Mouse (Mus musculus): Measurements from ENCODE around the gene Sbk1. TPM values are rescaled to one million over a fixed set of nuclear protein-coding genes. Genes with fewer than 3 reads are reported as not detected.
"Not testable (repeated sequence)": the region's sequence is repeated elsewhere in the genome, so short reads cannot be mapped to it uniquely, and the experiment has no call there.

Sbk1 gene
- total RNA-seq, 2 experiments from 2014 or later, result 94.8 to 95.4 TPM

DNA sequence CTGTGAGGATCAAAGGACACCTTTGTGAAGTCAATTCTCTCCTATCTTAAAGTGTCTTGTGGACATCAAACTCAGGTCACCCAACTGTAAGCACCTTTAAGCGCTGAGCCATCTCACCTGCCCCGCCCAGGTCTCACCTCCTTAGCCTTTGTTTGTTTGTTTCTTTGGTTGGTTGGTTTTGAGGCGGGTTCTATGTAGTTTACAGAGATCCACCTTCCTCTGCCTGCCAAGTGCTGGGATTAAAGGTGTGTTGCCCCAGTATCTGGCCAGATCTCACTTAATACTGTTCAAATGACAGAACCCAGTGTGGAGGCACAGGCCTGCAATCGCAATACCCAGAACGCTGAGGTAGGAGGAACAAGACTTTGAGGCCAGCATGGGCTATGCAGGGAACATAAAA, 11.6 kb downstream of the Sbk1 start:
- DNase-seq (ENCODE audit: low spot score in 2 of 2), result no peak
- intact Hi-C loops (cut with DNase I), result no loop called here

DNA sequence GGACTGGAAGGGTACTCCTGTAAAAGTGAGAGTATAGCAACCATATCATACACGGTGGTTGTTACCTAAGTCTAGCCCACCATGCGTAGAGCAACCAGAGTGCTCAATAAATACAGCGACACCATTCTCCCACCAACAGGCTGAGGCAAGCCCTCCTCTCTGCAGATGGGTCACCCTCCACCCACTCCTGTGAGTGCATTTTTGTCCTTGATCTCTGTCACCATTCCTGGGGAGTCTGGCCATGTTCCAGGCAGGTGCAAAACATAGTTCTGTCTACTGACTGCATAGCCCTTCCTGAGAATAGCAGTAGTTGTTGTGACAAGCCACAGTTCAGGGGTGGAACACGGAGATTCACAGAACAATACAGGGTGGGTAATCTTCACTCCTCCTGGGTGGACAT, 12.0 kb downstream of the Sbk1 start:
- DNase-seq (ENCODE audit: low spot score in 2 of 2), result no peak
- intact Hi-C loops (cut with DNase I), result no loop called here

- peak; percentile 63 to 80 for DNase-seq (ENCODE audit: low spot score in 2 of 2)
- intact Hi-C loops (cut with DNase I), result no loop called here
Measured at GRCm38 (mm10) chr7:126284865-126285264, 12.4 kb downstream of the Sbk1 start.

- intact Hi-C loops (cut with DNase I), result no loop called here
- peak; percentile 87 to 96 for DNase-seq (ENCODE audit: low spot score in 2 of 2)
Measured at GRCm38 (mm10) chr7:126285293-126286211, 13.1 kb downstream of the Sbk1 start.

DNA sequence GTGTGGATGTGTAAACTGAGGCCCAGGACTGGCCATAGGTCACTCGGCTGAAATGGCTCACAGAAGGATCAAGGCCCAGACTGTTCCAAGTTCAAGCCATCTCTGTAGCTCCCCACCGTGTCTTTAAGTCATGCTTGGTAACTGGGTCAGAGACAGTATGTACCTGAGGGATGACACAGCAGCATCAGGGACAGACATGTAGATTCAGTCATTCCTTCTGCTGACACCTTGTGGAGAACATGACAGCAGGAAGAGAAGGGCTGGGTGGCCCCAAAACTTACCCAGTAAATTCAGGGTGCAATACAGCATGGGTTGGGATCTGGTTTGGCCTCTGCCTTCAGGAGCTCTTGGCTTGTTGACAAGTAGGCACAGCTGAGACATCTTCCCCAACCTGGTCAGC, 13.9 kb downstream of the Sbk1 start:
- DNase-seq (ENCODE audit: low spot score in 2 of 2), result no peak
- intact Hi-C loops (cut with DNase I), result no loop called here

- DNase-seq (ENCODE audit: low spot score in 2 of 2), result peak; percentile 65 to 73
- intact Hi-C loops (cut with DNase I), result no loop called here
Measured at GRCm38 (mm10) chr7:126287493-126288103, 15.2 kb downstream of the Sbk1 start.

DNA sequence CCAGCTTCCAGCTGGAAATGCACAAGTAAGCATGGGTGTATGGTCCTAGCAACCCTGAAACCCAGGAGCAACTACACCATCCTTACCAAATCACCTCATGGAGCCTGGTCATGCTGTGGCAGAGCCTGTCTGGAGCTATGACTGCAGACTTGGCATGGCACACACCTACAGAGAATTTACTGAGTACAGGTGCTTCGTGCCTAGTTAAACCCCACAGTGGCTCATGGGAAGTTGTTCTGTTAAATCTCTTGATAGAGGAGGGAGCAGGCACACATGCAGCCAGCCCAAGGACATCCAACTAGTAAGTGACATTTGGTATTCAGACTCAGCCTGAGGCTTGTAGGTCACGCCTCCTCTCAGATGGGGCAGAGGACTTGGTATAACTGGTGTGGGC, 15.7 kb downstream of the Sbk1 start:
- intact Hi-C loops (cut with DNase I), result no loop called here
- no peak for DNase-seq (ENCODE audit: low spot score in 2 of 2)

GRCm38 (mm10) chr7:126288571-126289091, 16.2 kb downstream of the Sbk1 start:
- no peak for DNase-seq (ENCODE audit: low spot score in 2 of 2)
- intact Hi-C loops (cut with DNase I), result no loop called here

DNA sequence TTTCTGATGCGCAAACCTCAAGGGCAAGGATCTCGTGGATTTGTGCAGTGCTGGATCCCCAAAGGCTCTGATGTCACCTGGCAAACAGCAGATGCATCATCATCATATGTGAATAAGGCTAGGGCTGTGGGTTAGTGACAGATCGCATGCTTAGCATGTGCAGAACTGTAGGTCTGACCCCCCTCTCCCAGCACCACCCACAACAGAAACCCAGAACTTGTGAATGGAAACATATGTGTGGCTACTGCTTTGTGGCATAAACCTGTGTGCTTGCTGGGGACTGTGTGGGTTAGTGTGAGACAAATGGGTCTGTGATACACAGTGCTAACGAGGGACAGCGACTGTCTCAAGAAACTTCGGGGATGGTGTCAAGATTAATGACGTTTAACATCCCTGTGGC, 17.0 kb downstream of the Sbk1 start:
- DNase-seq (ENCODE audit: low spot score in 2 of 2), result no peak
- intact Hi-C loops (cut with DNase I), result no loop called here

DNA sequence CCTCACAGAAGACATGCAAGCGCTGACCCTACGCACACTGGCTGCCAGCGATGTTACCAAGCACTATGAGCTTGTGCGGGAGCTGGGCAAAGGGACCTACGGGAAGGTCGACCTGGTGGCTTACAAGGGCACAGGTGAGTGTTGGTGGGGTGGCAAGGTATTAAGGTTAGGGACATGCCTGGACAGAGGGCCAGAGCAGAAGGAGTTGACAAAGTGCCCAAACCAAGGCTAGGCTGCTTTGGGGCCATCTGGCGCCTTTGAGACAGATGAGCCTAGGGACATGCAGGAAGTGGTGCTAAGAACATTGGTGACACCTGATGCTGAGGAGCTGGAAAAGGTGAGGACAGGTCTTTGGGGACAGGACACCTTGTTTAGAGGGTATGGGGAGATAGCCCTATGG, 17.5 kb downstream of the Sbk1 start:
- DNase-seq (ENCODE audit: low spot score in 2 of 2), result no peak
- intact Hi-C loops (cut with DNase I), result no loop called here

GRCm38 (mm10) chr7:126291681-126292545, 19.5 kb downstream of the Sbk1 start:
- intact Hi-C loops (cut with DNase I), result no loop called here
- DNase-seq (ENCODE audit: low spot score in 2 of 2), result no peak

- no peak for DNase-seq (ENCODE audit: low spot score in 2 of 2)
- intact Hi-C loops (cut with DNase I), result no loop called here
Measured at GRCm38 (mm10) chr7:126293091-126293490, 20.7 kb downstream of the Sbk1 start.

DNA sequence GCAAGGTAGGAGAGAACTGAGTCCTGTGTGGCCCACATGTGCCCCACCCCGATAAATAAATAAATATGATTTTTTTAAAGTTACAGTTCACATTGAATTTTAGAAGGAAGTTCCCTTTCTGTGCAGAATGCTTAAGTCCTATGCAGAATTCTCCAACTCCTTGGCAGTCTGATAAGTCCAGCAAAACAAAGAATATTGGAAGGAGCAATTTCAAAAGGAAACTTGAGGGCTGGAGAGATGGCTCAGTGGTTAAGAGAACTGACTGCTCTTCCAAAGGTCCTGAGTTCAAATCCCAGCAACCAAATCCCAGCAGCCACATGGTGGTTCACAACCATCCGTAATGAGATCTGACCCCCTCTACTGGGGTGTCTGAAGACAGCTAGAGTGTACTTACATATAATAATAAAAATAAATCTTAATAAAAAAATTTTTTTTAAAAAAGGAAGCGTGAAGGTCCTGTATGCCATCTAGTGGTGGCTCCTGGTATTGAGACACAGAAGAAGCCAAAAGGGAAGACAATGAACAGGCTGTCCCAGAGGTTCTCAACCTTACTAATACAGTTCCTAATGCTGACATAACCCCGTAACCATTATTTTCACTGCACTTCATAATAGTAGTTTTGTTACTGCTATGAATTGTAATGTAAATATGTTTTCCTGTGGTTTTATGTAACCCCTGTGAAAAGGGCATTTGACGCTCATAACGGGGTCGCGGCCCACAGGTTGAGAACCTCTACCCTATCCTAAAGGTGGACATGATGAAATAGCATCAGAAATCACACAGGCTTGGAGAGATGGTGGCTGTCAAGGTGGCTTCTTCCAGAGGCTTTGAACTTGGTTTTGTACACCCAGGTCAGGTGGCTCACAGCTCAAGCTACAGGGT, 25.4 kb downstream of the Sbk1 start:
- intact Hi-C loops (cut with DNase I), result loop anchor here (1.0 kb wide), 1 partner anchor 38 kb away; no protein-coding TSS in a partner anchor
- peak; percentile 60 to 70 for DNase-seq (ENCODE audit: low spot score in 2 of 2)

GRCm38 (mm10) chr7:126298856-126299255, 26.4 kb downstream of the Sbk1 start:
- intact Hi-C loops (cut with DNase I), result loop anchor here (1.0 kb wide), 1 partner anchor 39 kb away; no protein-coding TSS in a partner anchor
- DNase-seq (ENCODE audit: low spot score in 2 of 2), result no peak

GRCm38 (mm10) chr7:126301831-126302230, 29.4 kb downstream of the Sbk1 start:
- DNase-seq (ENCODE audit: low spot score in 2 of 2); intact Hi-C loops (cut with DNase I): not testable (repeated sequence)

- no peak for DNase-seq (ENCODE audit: low spot score in 2 of 2)
- intact Hi-C loops (cut with DNase I), result no loop called here
Measured at GRCm38 (mm10) chr7:126311822-126312221, 39.4 kb downstream of the Sbk1 start.

- intact Hi-C loops (cut with DNase I), result no loop called here
- DNase-seq (ENCODE audit: low spot score in 2 of 2), result no peak
Measured at GRCm38 (mm10) chr7:126313309-126313708, 40.9 kb downstream of the Sbk1 start.

- no peak for DNase-seq (ENCODE audit: low spot score in 2 of 2)
Measured at GRCm38 (mm10) chr7:126314273-126314672, 41.9 kb downstream of the Sbk1 start.

GRCm38 (mm10) chr7:126323729-126324128, 51.3 kb downstream of the Sbk1 start:
- intact Hi-C loops (cut with DNase I), result loop anchor here (1.0 to 5.0 kb wide), 2 partner anchors 54 to 204 kb away; partner anchors contain the start of gene Spns1
- peak; percentile 78 to 91 for DNase-seq (ENCODE audit: low spot score in 2 of 2)

More at GRCm38 (mm10) chr7:126314273-126314672, 41.9 kb downstream of the Sbk1 start:
- intact Hi-C loops (cut with DNase I), result no loop called here
